Mouse (Mus musculus): ENCODE data around the gene Pacrg. TPM values are rescaled to one million over a fixed set of nuclear protein-coding genes. Genes with fewer than 3 reads are reported as not detected.

Pacrg gene
- polyA plus RNA-seq, 1 experiment from 2014 or later, result 1.5 TPM

- Histone ChIP-seq H3K9me3 (no peaks in the 10 kb centered on the region), H3K36me3 (replicated peaks) (no peaks in the 10 kb centered on the region), H3K4me3 (no peak overlapping the region), H3K27me3 (replicated peaks; ENCODE audit: low read depth, poor library complexity, severe bottlenecking) (no peaks in the 10 kb centered on the region), H3K4me1 (no peaks in the 10 kb centered on the region), H3K27ac (replicated peaks) (no peak overlapping the region)
- no peak for DNase-seq (ENCODE audit: low spot score)
- WGBS, result 83% methylated on average over 8 of the region's 8 CpGs
These were observed 204.1 kb downstream of the Pacrg start for GRCm38 (mm10) chr17:10635955-10636470.

DNA sequence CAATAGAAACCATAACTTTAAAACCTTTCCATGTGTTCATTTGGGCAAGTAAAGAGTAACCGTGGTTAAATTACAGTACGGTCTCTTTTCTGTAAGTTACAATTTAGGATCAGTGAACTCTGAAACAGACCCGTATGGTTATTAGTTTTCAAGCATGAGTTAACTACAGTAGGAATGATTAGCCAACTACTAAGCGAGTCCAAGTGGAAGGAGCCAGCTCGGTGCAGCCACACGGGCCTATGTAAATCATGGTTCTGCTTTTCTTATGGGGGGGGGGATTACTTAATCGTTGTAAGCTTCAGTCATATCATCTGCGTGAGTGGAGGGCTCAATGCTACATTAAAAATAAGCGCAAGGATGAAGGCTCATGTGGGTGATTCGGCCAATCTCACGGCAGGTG, 204.6 kb downstream of the Pacrg start:
- DNase-seq (ENCODE audit: low spot score), result no peak
- Histone ChIP-seq H3K4me1 (0 out of 2 replicates have a peak, but pooled peaks cover under 1% of the 10 kb centered on the region), H3K4me3 (no peak overlapping the region), H3K36me3 (replicated peaks) (no peaks in the 10 kb centered on the region), H3K27me3 (replicated peaks; ENCODE audit: low read depth, poor library complexity, severe bottlenecking) (no peaks in the 10 kb centered on the region), H3K9me3 (no peaks in the 10 kb centered on the region), H3K27ac (replicated peaks) (no peak overlapping the region)
- WGBS, result 93% methylated on average over 11 of the region's 11 CpGs

GRCm38 (mm10) chr17:10635046-10635445, 205.1 kb downstream of the Pacrg start:
- WGBS, result 94% methylated on average over 6 of the region's 6 CpGs
- H3K4me1 ChIP-seq, result 0 out of 2 replicates have a peak, but pooled peaks cover 2% of the 10 kb centered on the region
- no peak overlapping the region for H3K4me3 ChIP-seq
- no peaks in the 10 kb centered on the region for H3K36me3 ChIP-seq (replicated peaks)
- H3K27me3 ChIP-seq (replicated peaks; ENCODE audit: low read depth, poor library complexity, severe bottlenecking), result no peaks in the 10 kb centered on the region
- no peaks in the 10 kb centered on the region for H3K9me3 ChIP-seq
- DNase-seq (ENCODE audit: low spot score), result no peak
- no peak overlapping the region for H3K27ac ChIP-seq (replicated peaks)

GRCm38 (mm10) chr17:10633769-10634168, 206.3 kb downstream of the Pacrg start:
- no peak for DNase-seq (ENCODE audit: low spot score)
- 0 out of 2 replicates have a peak, but pooled peaks cover 2% of the 10 kb centered on the region for H3K4me1 ChIP-seq
- WGBS, result 93% methylated on average over 7 of the region's 7 CpGs

DNA sequence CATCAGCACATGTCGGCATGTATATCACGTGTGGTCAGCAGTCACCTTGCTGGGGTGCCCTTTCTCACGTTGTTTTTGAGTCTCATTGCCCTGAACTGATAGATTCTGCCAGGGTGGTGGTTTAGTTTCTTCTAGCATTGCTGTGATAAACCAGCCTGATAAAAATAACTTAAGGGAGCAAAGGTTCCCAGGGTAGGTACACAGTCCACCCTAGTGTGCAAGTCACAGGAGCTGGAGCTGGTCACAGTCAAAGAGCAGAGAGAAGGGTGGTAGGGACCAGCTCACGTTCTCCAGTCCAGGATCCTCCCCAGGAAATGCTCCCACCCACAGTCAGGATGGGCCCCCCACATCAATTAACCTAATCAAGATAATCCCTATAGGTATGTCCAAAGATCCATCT, 211.9 kb downstream of the Pacrg start:
- no peak for DNase-seq (ENCODE audit: low spot score)
- Histone ChIP-seq H3K27ac (replicated peaks) (no peak overlapping the region), H3K4me1 (peaks cover 12% of the 10 kb centered on the region), H3K36me3 (replicated peaks) (no peaks in the 10 kb centered on the region), H3K9me3 (no peaks in the 10 kb centered on the region), H3K4me3 (no peak overlapping the region), H3K27me3 (replicated peaks; ENCODE audit: low read depth, poor library complexity, severe bottlenecking) (no peaks in the 10 kb centered on the region)
- WGBS, result 86% methylated on average over 4 of the region's 4 CpGs

More at GRCm38 (mm10) chr17:10633769-10634168, 206.3 kb downstream of the Pacrg start:
- Histone ChIP-seq H3K27ac (replicated peaks) (no peak overlapping the region), H3K4me3 (no peak overlapping the region), H3K27me3 (replicated peaks; ENCODE audit: low read depth, poor library complexity, severe bottlenecking) (no peaks in the 10 kb centered on the region), H3K36me3 (replicated peaks) (no peaks in the 10 kb centered on the region), H3K9me3 (no peaks in the 10 kb centered on the region)

DNA sequence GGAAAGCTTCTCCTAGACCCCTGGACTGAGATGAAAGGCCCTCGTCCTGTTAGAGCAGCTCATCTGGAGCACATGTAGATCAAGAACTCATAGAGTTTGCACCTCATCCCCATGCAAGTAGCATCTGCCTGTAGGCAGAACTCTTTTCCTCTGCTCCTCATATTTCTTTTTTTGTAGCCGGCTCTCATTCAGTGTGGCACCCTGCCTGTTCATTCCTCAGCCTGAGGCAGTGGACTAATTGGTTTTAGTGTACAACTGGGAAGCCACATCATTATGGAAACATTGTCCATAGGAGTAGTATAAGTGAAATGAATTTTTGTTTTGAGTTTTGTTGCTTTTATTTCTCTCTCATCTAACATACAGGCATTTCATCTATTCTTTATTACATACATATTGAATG, 212.6 kb downstream of the Pacrg start:
- no peak for DNase-seq (ENCODE audit: low spot score)
- Histone ChIP-seq H3K9me3 (no peaks in the 10 kb centered on the region), H3K4me3 (no peak overlapping the region), H3K27me3 (replicated peaks; ENCODE audit: low read depth, poor library complexity, severe bottlenecking) (no peaks in the 10 kb centered on the region), H3K36me3 (replicated peaks) (no peaks in the 10 kb centered on the region), H3K4me1 (peaks cover 12% of the 10 kb centered on the region), H3K27ac (replicated peaks) (no peak overlapping the region)
- 63% methylated on average over 2 of the region's 2 CpGs for WGBS

- Histone ChIP-seq H3K36me3 (replicated peaks) (no peaks in the 10 kb centered on the region), H3K4me3 (no peak overlapping the region), H3K27ac (replicated peaks) (no peak overlapping the region), H3K4me1 (peaks cover 12% of the 10 kb centered on the region), H3K9me3 (no peaks in the 10 kb centered on the region), H3K27me3 (replicated peaks; ENCODE audit: low read depth, poor library complexity, severe bottlenecking) (no peaks in the 10 kb centered on the region)
- no peak for DNase-seq (ENCODE audit: low spot score)
- WGBS, result 72% methylated on average over 13 of the region's 13 CpGs
These were observed 213.6 kb downstream of the Pacrg start for GRCm38 (mm10) chr17:10626299-10627095.

GRCm38 (mm10) chr17:10624699-10625424, 215.2 kb downstream of the Pacrg start:
- H3K27me3 ChIP-seq (replicated peaks; ENCODE audit: low read depth, poor library complexity, severe bottlenecking), result no peaks in the 10 kb centered on the region
- H3K4me1 ChIP-seq, result peaks cover 10% of the 10 kb centered on the region
- no peak for DNase-seq (ENCODE audit: low spot score)
- H3K27ac ChIP-seq (replicated peaks), result no peak overlapping the region
- WGBS, result 93% methylated on average over 6 of the region's 6 CpGs
- H3K9me3 ChIP-seq, result no peaks in the 10 kb centered on the region
- no peaks in the 10 kb centered on the region for H3K36me3 ChIP-seq (replicated peaks)
- H3K4me3 ChIP-seq, result no peak overlapping the region

- Histone ChIP-seq H3K9me3 (no peaks in the 10 kb centered on the region), H3K4me3 (no peak overlapping the region), H3K27me3 (replicated peaks; ENCODE audit: low read depth, poor library complexity, severe bottlenecking) (no peaks in the 10 kb centered on the region), H3K36me3 (replicated peaks) (no peaks in the 10 kb centered on the region), H3K4me1 (0 out of 2 replicates have a peak, but pooled peaks cover 3% of the 10 kb centered on the region), H3K27ac (replicated peaks) (no peak overlapping the region)
- DNase-seq (ENCODE audit: low spot score), result no peak
- WGBS, result 65% methylated on average over 2 of the region's 2 CpGs
These were observed 219.5 kb downstream of the Pacrg start for GRCm38 (mm10) chr17:10620621-10621020.

DNA sequence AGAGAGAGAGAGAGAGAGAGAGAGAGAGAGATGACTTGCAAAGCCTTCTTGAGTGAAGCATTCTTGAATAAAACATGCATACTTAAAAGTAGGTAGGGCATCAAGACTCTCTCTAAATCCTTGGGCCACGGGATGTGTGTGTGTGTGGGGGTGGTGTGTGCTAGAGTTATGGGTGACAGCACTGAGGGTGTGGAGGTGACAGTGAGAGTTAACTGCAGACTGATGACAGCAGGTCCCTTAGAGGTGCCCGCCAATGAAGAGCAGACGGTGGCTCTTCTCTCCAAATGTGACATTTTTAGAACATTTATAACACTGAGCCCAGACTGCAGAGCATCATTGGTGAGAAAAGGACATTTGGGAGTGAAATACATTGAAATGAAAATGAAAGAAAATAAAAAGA, 220.2 kb downstream of the Pacrg start:
- H3K9me3 ChIP-seq, result no peaks in the 10 kb centered on the region
- H3K27ac ChIP-seq (replicated peaks), result no peak overlapping the region
- H3K4me3 ChIP-seq, result no peak overlapping the region
- no peak for DNase-seq (ENCODE audit: low spot score)
- H3K36me3 ChIP-seq (replicated peaks), result no peaks in the 10 kb centered on the region
- WGBS, result 88% methylated on average over 3 of the region's 3 CpGs
- 0 out of 2 replicates have a peak, but pooled peaks cover 3% of the 10 kb centered on the region for H3K4me1 ChIP-seq
- H3K27me3 ChIP-seq (replicated peaks; ENCODE audit: low read depth, poor library complexity, severe bottlenecking), result no peaks in the 10 kb centered on the region

GRCm38 (mm10) chr17:10617656-10618055, 222.5 kb downstream of the Pacrg start:
- Histone ChIP-seq H3K4me3 (no peak overlapping the region), H3K27me3 (replicated peaks; ENCODE audit: low read depth, poor library complexity, severe bottlenecking) (no peaks in the 10 kb centered on the region), H3K4me1 (0 out of 2 replicates have a peak, but pooled peaks cover 3% of the 10 kb centered on the region), H3K36me3 (replicated peaks) (no peaks in the 10 kb centered on the region), H3K27ac (replicated peaks) (no peak overlapping the region), H3K9me3 (no peaks in the 10 kb centered on the region)
- WGBS, result 57% methylated on average over 4 of the region's 4 CpGs
- DNase-seq (ENCODE audit: low spot score), result no peak

- H3K27me3 ChIP-seq (replicated peaks; ENCODE audit: low read depth, poor library complexity, severe bottlenecking), result no peaks in the 10 kb centered on the region
- 90% methylated on average over 7 of the region's 7 CpGs for WGBS
- H3K4me1 ChIP-seq, result 0 out of 2 replicates have a peak, but pooled peaks cover 3% of the 10 kb centered on the region
- H3K4me3 ChIP-seq, result no peak overlapping the region
- no peak overlapping the region for H3K27ac ChIP-seq (replicated peaks)
- H3K36me3 ChIP-seq (replicated peaks), result no peaks in the 10 kb centered on the region
- no peaks in the 10 kb centered on the region for H3K9me3 ChIP-seq
- DNase-seq (ENCODE audit: low spot score), result no peak
These were observed 224.5 kb downstream of the Pacrg start for GRCm38 (mm10) chr17:10615611-10616010.

Data from embryonic facial prominence, embryonic 10.5 days (tissue).